Mouse (Mus musculus) olfactory bulb, adult 2 months (tissue): ENCODE measurements around the gene Nploc4. TPM values are rescaled to one million over a fixed set of nuclear protein-coding genes. Genes with fewer than 3 reads are reported as not detected.
A peak's percentile ranks its signal among the peaks of the same experiment; 100 is the strongest.

Source experiments
- H3K27ac ChIP-seq: fragments of 200-500 bp; 2 replicates; pipeline ENCODE4 v1.5.1; 2012; ENCODE audit warnings: low read depth, low read length; ENCODE audit not compliant: insufficient read depth
- H3K4me1 ChIP-seq: fragments of 200-500 bp; 2 replicates; pipeline ENCODE4 v1.6.1; 2012; ENCODE audit warnings: low read length; ENCODE audit not compliant: control insufficient read depth, insufficient read depth
- H3K4me3 ChIP-seq: fragments of 200-500 bp; 2 replicates; pipeline ENCODE4 v1.5.1; 2012; ENCODE audit warnings: mild to moderate bottlenecking, low read depth, low read length, moderate library complexity; ENCODE audit not compliant: insufficient read depth
- CTCF ChIP-seq: fragments of 200-500 bp; IDR thresholded peaks from 2 replicates; pipeline ENCODE4 v1.5.1; 2012; ENCODE audit warnings: low read depth, mild to moderate bottlenecking, low read length, moderate library complexity; ENCODE audit not compliant: insufficient read depth
- POLR2A ChIP-seq: fragments of 200-500 bp; IDR thresholded peaks from 2 replicates; pipeline ENCODE4 v1.6.1; 2012; ENCODE audit warnings: mild to moderate bottlenecking, low read depth, low read length, moderate library complexity; ENCODE audit not compliant: insufficient read depth
- WGBS: fragments of 180-500 bp; shearing (Covaris S2); methylation state at CpG from one replicate; pipeline ENCODE4 v1.1.7; 2018; 5-methylcytosine and 5-hydroxymethylcytosine counted together
- polyA plus RNA-seq: library from polyadenylated mRNA; stranded (reverse); fragments of >200 nt; gene quantifications from 2 replicates; pipeline ENCODE4 v1.2.4, GENCODE M21; 2012; ENCODE audit warnings: low replicate concordance; ENCODE audit not compliant: missing spikeins, insufficient read depth, insufficient read length

Gene Nploc4
- polyA plus RNA-seq, 1 experiment: not detected

- 88% methylated on average over 17 of the region's 17 CpGs for WGBS
- Histone ChIP-seq H3K4me1 (peaks cover 17% of the 10 kb centered on the region), H3K4me3 (no peak overlapping the region), H3K27ac (no peak overlapping the region)
- no peak for TF ChIP-seq POLR2A
- TF ChIP-seq CTCF: no peak
Observed at GRCm38 (mm10) chr11:120376302-120377160, 61.0 kb downstream of the Nploc4 start.

DNA sequence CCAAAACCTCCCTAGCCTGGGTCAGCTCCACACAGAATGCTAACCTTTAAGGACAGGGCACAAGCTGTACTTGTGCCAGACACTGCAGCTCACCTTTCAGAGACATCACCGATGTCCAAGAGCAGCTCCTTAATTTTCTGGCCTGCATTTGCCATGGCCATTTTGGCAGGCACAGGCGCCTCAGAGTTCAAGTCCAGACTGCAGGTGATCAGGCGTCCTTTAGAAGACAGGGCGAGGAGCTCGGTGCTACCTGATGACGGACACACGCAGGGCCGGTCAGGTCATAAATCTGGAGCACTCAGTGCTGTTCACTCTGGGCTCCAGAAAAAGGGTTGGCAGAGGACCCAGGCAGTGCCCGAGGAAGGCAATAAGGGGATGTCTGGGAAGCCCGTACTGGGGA is 62.2 kb downstream of the Nploc4 start:
- no peak overlapping the region for H3K27ac ChIP-seq

GRCm38 (mm10) chr11:120373820-120374586 is 63.5 kb downstream of the Nploc4 start:
- Histone ChIP-seq H3K4me1 (peaks cover 19% of the 10 kb centered on the region), H3K4me3 (no peak overlapping the region), H3K27ac (no peak overlapping the region)
- 71% methylated on average over 23 of the region's 23 CpGs for WGBS
- TF ChIP-seq POLR2A (no peak), CTCF (no peak)

More for the DNA sequence above, 62.2 kb downstream of the Nploc4 start:
- Histone ChIP-seq H3K4me3 (no peak overlapping the region), H3K4me1 (peaks cover 17% of the 10 kb centered on the region)
- 94% methylated on average over 10 of the region's 10 CpGs for WGBS
- TF ChIP-seq POLR2A: no peak
- no peak for TF ChIP-seq CTCF

- 70% methylated on average over 13 of the region's 13 CpGs for WGBS
- Histone ChIP-seq H3K4me3 (no peak overlapping the region), H3K4me1 (peaks cover 14% of the 10 kb centered on the region), H3K27ac (no peak overlapping the region)
- no peak; the same call in 1 of the 2 replicates for TF ChIP-seq CTCF
- no peak for TF ChIP-seq POLR2A
Observed at GRCm38 (mm10) chr11:120373025-120373424, 64.5 kb downstream of the Nploc4 start.

GRCm38 (mm10) chr11:120369656-120370055 is 67.9 kb downstream of the Nploc4 start:
- TF ChIP-seq POLR2A (no peak), CTCF (peak; percentile 79)
- no peak overlapping the region for H3K27ac ChIP-seq
- WGBS: 30% methylated on average over 8 of the region's 8 CpGs
- no peak overlapping the region for H3K4me3 ChIP-seq
- peaks cover 8% of the 10 kb centered on the region for H3K4me1 ChIP-seq

DNA sequence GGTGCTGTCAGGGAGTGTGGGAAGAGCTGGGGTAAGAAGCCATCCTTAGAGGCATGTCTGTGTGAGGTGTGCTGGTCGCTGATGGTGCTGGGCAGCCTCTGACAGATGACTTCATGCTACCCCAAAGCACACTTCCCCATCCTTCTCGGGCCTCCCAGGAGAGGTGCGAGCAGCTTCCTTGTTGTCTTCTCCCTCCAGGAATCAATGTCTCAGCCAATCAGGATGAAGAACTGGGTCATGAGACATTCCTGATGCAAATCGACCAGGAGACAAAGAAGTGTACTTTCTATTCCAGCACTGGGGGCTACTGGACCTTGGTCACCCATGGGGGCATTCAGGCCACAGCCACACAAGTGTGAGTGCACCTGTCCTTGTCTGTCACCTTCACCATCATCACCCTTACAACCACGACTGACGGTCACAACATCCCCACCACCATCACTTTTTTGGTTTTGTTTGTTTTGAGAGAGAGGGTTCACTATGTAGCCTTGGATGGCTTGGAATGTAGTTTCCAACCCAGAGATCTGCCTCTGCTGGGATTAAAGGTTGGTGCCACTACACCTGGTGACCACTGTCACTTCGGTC is 71.0 kb downstream of the Nploc4 start:
- Histone ChIP-seq H3K27ac (no peak overlapping the region), H3K4me1 (peaks cover 8% of the 10 kb centered on the region), H3K4me3 (no peak overlapping the region)
- 40% methylated on average over 7 of the region's 7 CpGs for WGBS
- no peak for TF ChIP-seq POLR2A
- no peak for TF ChIP-seq CTCF

GRCm38 (mm10) chr11:120362891-120363290 is 74.6 kb downstream of the Nploc4 start:
- TF ChIP-seq POLR2A (no peak), CTCF (no peak)
- Histone ChIP-seq H3K4me1 (peaks cover 25% of the 10 kb centered on the region), H3K27ac (no peak overlapping the region), H3K4me3 (no peak overlapping the region)
- WGBS: 86% methylated on average over 6 of the region's 6 CpGs

DNA sequence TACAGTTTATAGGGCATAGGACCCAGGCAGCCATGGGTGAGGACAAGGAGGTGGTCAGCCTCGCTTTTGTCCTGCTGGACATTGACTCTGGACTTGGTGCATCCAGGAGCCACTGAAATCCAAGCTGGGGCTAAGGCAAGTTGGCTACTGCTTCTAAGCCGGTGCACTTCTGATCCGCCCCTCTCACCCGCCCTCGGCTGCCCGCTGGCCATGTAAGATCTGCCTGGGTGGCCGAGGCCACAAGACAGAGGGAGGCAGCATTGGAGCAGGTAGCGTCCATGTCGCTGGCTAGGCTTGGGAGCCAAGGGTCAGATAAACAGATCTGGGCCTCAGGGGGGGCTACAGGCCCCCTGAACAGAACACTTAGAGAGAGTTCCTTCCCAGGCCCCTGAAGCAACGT is 76.2 kb downstream of the Nploc4 start, which contains the start of gene Fscn2:
TSS of gene Fscn2 (plus strand) at position 240 of the 400 bp plus-strand sequence.
- WGBS: 79% methylated on average over 10 of the region's 10 CpGs
- Histone ChIP-seq H3K27ac (no peak within 1 kb of the TSS), H3K4me3 (no peak within 1 kb of the TSS), H3K4me1 (peaks cover 30% of the 10 kb centered on the region)
- TF ChIP-seq POLR2A (no peak), CTCF (no peak)
